In the genomic region with DNA sequence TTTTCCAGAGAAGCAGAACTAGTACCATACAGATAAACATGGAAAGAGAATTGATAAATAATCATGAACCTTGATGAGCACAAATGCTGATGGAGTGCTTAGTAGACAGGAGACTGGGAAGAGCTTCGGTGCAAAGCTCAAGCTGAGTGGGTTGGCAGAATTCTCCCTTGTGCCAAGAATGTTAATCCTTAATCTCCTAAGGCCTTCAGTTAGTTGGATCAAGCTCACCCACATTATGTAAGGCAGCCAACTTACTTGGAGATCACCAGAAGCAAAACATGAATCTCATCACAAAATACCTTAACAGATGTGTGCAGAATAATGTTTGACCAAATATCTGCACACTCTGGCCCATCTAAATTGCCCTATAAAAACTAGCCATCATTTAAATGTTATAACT, we compare ENCODE assay signal across 10 mouse cellular contexts.
"Had no signal": no experiment of that assay in that cellular context is flagged by ENCODE, and none has a peak within 500 bp of the region (broad histone marks: within the 10 kb centered on the region; RNA-seq: fewer than 3 reads in every experiment).

No protein-coding gene starts in this region.

- DNase-seq: layer of hippocampus, postnatal 36 days; lung, adult 18-20 months; lung, postnatal 10 days; lung, postnatal 36 days; right cerebral cortex, adult 18-20 months; right cerebral cortex, postnatal 14 days; right cerebral cortex, postnatal 4 days; thymus, adult 2 months; thymus, postnatal 14 days; thymus, postnatal 4 days had no signal
